Mouse (Mus musculus) urinary bladder, adult 2 months (tissue): ENCODE results near the gene Fthl17e. TPM values are rescaled to one million over a fixed set of nuclear protein-coding genes. Genes with fewer than 3 reads are reported as not detected.
A peak's percentile ranks its signal among the peaks of the same experiment; 100 is the strongest.
"Not testable (repeated sequence)": the region's sequence is repeated elsewhere in the genome, so short reads cannot be mapped to it uniquely, and the experiment has no call there.

Source experiments
- DNase-seq: peaks from one replicate; pipeline ENCODE4 v3.0.0; 2022; ENCODE audit warnings: low spot score
- polyA plus RNA-seq: library from polyadenylated mRNA; depleted of rRNA; stranded (reverse); fragments of >200 nt; gene quantifications from 2 replicates; pipeline ENCODE4 v1.2.3, GENCODE M21; 2012; rRNA removed

The Fthl17e gene
- polyA plus RNA-seq: not detected in 2 replicates

DNA sequence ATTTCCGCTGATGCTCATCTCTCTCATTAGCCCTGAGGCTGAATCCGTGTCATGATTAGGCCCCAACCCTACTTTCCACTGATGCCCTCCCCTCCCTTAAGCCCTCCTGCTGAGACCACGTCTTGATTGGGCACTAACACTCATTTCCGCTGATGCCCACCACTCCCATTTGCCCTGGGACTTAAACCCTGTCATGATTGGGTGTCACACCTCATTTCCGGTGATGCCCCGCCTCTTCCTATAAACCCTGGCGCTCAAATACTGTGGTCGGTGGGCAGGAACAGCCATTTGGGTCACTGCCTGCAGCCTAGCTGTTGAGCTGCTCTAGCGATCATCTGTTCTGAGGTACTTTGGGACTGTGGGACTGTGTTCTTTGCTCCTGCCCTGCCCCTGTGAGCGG, at the start of gene Fthl17e:
Gene Fthl17e (plus strand): TSS at position 301 of the 400 bp plus-strand sequence.
- not testable (repeated sequence) for DNase-seq

- not testable (repeated sequence) for DNase-seq
Measured at GRCm38 (mm10) chrX:8986655-8987054, 46.6 kb upstream of the Fthl17e start, which contains the start of gene Fthl17d. Gene Fthl17d, minus strand, starts transcription at chrX:8986755.

DNA sequence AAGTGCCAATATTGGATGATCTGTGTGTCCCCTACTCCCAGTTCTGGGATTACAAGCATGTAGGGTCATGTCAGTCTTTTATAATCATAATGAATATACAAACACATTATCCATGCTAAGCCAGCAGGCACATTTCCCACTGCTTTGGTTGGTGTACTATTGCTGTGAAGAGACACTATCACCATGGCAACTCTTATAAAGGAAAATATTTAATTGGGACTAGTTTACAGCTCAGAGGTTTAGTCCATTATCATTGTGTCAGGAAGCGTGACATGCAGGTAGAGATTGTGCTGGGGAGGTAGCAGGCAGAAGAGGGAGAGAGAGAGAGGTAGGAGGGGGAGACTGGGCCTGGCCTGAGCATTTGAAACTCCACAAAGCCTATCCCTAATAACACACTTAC, 17.2 kb upstream of the Fthl17e start:
- DNase-seq: no peak

DNA sequence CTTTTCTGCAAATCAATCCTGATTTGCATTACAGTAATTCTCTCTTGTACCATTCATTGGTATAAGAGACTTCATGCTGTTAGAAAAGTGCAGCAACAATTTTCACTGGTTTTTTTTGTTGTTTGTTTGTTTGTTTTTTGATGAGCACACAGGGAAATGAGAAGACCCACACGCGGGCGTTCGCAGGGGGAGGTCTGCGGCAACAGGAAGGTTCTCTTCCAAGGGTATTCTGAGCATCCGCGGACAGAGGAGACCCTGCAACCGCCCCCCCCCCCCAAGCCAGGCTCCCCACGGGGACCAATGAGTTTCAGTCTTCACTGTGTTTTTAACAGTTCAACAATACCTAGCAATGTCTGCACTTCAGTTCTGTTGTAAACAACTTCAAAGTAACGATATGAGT, 13.8 kb upstream of the Fthl17e start:
- no peak for DNase-seq

GRCm38 (mm10) chrX:9041611-9042010, 8.3 kb downstream of the Fthl17e start:
- DNase-seq: not testable (repeated sequence)

GRCm38 (mm10) chrX:9060952-9061351, 27.7 kb downstream of the Fthl17e start:
- DNase-seq: peak; percentile 73

DNA sequence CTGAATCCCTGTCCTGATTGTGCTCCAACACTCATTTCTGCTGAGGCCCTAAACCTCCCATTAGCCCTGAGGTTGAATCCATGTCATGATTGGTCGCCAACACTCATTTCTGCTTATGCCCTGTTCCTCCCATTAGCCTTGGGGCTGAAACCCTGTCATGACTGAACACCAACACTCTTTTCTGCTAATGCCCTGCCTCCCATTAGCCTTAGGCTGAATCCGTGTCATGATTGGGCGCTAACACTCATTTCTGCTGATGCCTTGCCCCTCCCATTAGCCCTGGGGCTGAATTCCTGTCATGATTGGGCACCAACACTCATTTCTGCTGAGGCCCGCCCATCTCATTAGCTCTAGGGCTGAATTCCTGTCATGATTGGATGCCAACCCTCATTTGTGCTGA, 28.8 kb downstream of the Fthl17e start:
- no peak for DNase-seq

DNA sequence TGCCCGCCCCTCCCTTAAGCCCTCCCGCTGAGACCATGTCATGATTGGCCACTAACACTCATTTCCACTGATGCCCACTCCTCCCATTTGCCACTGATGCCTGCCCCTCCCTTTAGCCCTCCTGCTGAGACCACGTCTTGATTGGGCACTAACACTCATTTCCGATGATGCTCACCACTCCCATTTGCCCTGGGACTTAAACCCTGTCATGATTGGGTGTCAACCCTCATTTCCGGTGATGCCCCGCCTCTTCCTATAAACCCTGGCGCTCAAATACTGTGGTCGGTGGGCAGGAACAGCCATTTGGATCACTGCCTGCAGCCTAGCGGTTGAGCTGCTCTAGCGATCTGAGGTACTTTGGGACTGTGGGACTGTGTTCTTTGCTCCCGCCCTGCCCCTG, 29.4 kb downstream of the Fthl17e start, which contains the start of gene Fthl17f:
Gene Fthl17f (plus strand): TSS at position 301 of the 400 bp plus-strand sequence.
- DNase-seq: not testable (repeated sequence)

DNA sequence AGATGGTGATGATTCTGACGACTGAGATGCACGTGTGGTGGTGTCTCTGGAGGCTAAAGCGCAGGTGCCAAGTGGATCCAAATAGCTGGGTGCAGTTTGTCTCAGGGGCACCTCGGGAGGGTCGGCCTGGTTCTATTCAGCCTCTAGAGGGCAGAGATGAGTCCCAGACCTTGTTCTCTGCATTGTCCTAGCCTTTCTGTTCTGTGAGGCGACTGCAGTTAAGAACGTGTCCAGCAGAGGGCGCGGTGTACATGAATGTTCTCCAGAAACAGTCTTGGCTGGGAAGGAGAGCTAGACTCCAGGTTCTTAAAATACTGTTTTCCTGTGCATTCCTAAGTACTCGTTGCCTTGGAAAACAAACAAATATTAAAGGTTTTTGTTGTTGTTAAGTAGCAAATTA, 44.4 kb downstream of the Fthl17e start:
- DNase-seq: not testable (repeated sequence)

Other genes with a start within 250 kb of the Fthl17e start
- not detected in 2 replicates for gene Ssxb5, start 229.8 kb upstream of the Fthl17e start, polyA plus RNA-seq
- gene Gm6592, start 189.5 kb upstream of the Fthl17e start, polyA plus RNA-seq: not detected in 2 replicates
- not detected in 2 replicates for gene Gm5751, start 159.2 kb upstream of the Fthl17e start, polyA plus RNA-seq
- 2.1 and 2.2 TPM in 2 replicates for gene B630019K06Rik, start 141.1 kb upstream of the Fthl17e start, polyA plus RNA-seq
- not detected in 2 replicates for gene Fthl17b, start 70.5 kb upstream of the Fthl17e start, polyA plus RNA-seq
- not detected in 2 replicates for gene Fthl17c, start 56.9 kb upstream of the Fthl17e start, polyA plus RNA-seq
- gene Fthl17d, start 46.7 kb upstream of the Fthl17e start, polyA plus RNA-seq: not detected in 2 replicates
- not detected in 2 replicates for gene Fthl17f, start 29.5 kb downstream of the Fthl17e start, polyA plus RNA-seq
- not detected in 2 replicates for gene 4930402K13Rik, start 71.1 kb downstream of the Fthl17e start, polyA plus RNA-seq
- 3.4 and 3.5 TPM in 2 replicates for gene Lancl3, start 166.4 kb downstream of the Fthl17e start, polyA plus RNA-seq
- gene Gm14862, start 223.4 kb downstream of the Fthl17e start, polyA plus RNA-seq: not detected in 2 replicates
- gene Xk, start 239.3 kb downstream of the Fthl17e start, polyA plus RNA-seq: 13.8 and 16.7 TPM in 2 replicates